Mouse (Mus musculus) limb, embryonic 12.5 days (tissue): Measurements from ENCODE around the gene Hmcn2. TPM values are rescaled to one million over a fixed set of nuclear protein-coding genes. Genes with fewer than 3 reads are reported as not detected.
A peak's percentile ranks its signal among the peaks of the same experiment; 100 is the strongest.

ENCODE experiments used
- ATAC-seq: fragments of 200-750 bp; cut with Nextera tagmentation; 2 replicates; pipeline ENCODE4 v1.8.0; 2017; ENCODE audit warnings: low read depth, moderate TSS enrichment; ENCODE audit not compliant: insufficient number of reproducible peaks, insufficient read depth, low FRiP score, low TSS enrichment
- H3K27ac ChIP-seq: fragments of 300-500 bp; sonication (generic); 2 replicates; pipeline ENCODE4 v1.5.1; 2016; ENCODE audit warnings: mild to moderate bottlenecking, moderate library complexity
- H3K27me3 ChIP-seq: fragments of 300-500 bp; sonication (generic); 2 replicates; pipeline ENCODE4 v1.6.1; 2016; ENCODE audit warnings: mild to moderate bottlenecking, moderate library complexity
- H3K36me3 ChIP-seq: fragments of 300-500 bp; sonication (generic); 2 replicates; pipeline ENCODE4 v1.6.1; 2016; ENCODE audit warnings: mild to moderate bottlenecking, moderate library complexity
- H3K4me1 ChIP-seq: fragments of 300-500 bp; sonication (generic); replicated peaks from 2 replicates; pipeline ENCODE4 v1.6.1; 2016
- H3K4me2 ChIP-seq: fragments of 300-500 bp; sonication (generic); 2 replicates; pipeline ENCODE4 v1.6.1; 2016; ENCODE audit warnings: mild to moderate bottlenecking, moderate library complexity
- H3K4me3 ChIP-seq: fragments of 300-500 bp; sonication (generic); replicated peaks from 2 replicates; pipeline ENCODE4 v1.5.1; 2016; ENCODE audit warnings: mild to moderate bottlenecking
- H3K9ac ChIP-seq: fragments of 300-500 bp; sonication (generic); replicated peaks from 2 replicates; pipeline ENCODE4 v1.6.1; 2016; ENCODE audit warnings: mild to moderate bottlenecking, moderate library complexity
- H3K9me3 ChIP-seq: fragments of 300-500 bp; sonication (generic); 2 replicates; pipeline ENCODE4 v1.6.1; 2016; ENCODE audit warnings: mild to moderate bottlenecking, moderate library complexity
- whole genome bisulfite sequencing: fragments of 180-500 bp; shearing (Covaris S2); methylation state at CpG from one replicate; pipeline ENCODE4 v1.1.7; 2016; 5-methylcytosine and 5-hydroxymethylcytosine counted together
- polyA plus RNA-seq: library from polyadenylated mRNA; unstranded; fragments of >200 nt; fragmentation: Nextera tagmentation; extraction: Ambion mirVana; gene quantifications from 2 replicates; pipeline ENCODE4 v1.2.1, GENCODE M21; 2016

The Hmcn2 gene
- polyA plus RNA-seq, 1 experiment from 2014 or later, result not detected

GRCm38 (mm10) chr2:31499327-31500291, 185.4 kb downstream of the Hmcn2 start:
- ATAC-seq, result no peak
- WGBS, result 20% methylated on average over 21 of the region's 21 CpGs
- Histone ChIP-seq H3K9ac (no peak overlapping the region), H3K27me3 (peaks cover 67% of the 10 kb centered on the region), H3K9me3 (no peaks in the 10 kb centered on the region), H3K4me3 (no peak overlapping the region), H3K36me3 (no peaks in the 10 kb centered on the region), H3K4me2 (0 out of 2 replicates have a peak overlapping the region, but pooled peaks have one; percentile 10), H3K4me1 (peaks cover 53% of the 10 kb centered on the region), H3K27ac (no peak overlapping the region)

GRCm38 (mm10) chr2:31500292-31501204, 186.3 kb downstream of the Hmcn2 start:
- peaks cover 70% of the 10 kb centered on the region for H3K27me3 ChIP-seq
- no peaks in the 10 kb centered on the region for H3K9me3 ChIP-seq
- H3K4me1 ChIP-seq, result peaks cover 63% of the 10 kb centered on the region
- H3K4me3 ChIP-seq, result no peak overlapping the region
- H3K36me3 ChIP-seq, result no peaks in the 10 kb centered on the region
- 53% methylated on average over 24 of the region's 24 CpGs for WGBS
- H3K27ac ChIP-seq, result no peak overlapping the region
- no peak overlapping the region for H3K9ac ChIP-seq
- H3K4me2 ChIP-seq, result 0 out of 2 replicates have a peak overlapping the region, but pooled peaks have one; percentile 10
- no peak for ATAC-seq

DNA sequence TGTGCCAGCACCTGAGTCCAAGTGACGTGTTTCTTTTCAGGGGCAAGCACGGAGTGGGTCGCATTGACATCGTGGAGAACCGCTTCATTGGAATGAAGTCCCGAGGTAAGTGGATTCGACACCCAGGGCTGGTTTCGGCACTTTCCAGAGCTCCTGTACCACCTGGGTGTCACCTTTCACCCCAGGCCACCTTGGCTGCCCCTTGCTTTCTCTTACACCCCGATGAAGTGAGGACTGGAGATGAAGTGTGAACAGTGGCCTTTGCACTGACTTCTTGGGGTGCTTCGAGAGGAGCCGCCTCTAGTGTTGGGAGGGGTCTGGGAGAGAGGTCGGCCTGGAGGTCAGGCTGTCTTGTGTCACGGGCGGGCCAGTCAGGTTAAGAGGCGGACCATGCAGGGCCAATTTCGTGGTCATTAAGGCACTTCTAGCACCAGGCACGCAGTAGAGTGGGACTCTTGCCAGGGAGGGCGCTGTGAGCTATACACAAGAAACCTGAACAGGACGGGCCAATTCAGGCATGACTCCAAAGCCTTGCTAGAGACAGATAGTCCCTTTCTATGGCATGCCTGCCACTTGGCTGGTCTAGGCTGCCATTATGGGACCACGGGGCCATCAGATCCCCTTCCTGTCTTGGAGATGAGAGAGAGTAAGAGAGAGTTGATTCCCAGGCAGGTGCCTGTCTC, 187.4 kb downstream of the Hmcn2 start:
- Histone ChIP-seq H3K9ac (no peak overlapping the region), H3K27me3 (peaks cover 70% of the 10 kb centered on the region), H3K27ac (no peak overlapping the region), H3K4me3 (no peak overlapping the region), H3K36me3 (no peaks in the 10 kb centered on the region), H3K4me1 (peaks cover 57% of the 10 kb centered on the region), H3K9me3 (no peaks in the 10 kb centered on the region), H3K4me2 (no peak overlapping the region)
- 49% methylated on average over 20 of the region's 20 CpGs for WGBS
- no peak for ATAC-seq

GRCm38 (mm10) chr2:31502616-31503522, 188.7 kb downstream of the Hmcn2 start:
- Histone ChIP-seq H3K9me3 (no peaks in the 10 kb centered on the region), H3K27me3 (peaks cover 66% of the 10 kb centered on the region), H3K4me3 (no peak overlapping the region; the same call in 1 of the 2 replicates), H3K4me1 (peaks cover 45% of the 10 kb centered on the region), H3K9ac (no peak overlapping the region), H3K36me3 (no peaks in the 10 kb centered on the region), H3K27ac (no peak overlapping the region), H3K4me2 (no peak overlapping the region)
- ATAC-seq, result no peak
- 61% methylated on average over 15 of the region's 15 CpGs for WGBS

DNA sequence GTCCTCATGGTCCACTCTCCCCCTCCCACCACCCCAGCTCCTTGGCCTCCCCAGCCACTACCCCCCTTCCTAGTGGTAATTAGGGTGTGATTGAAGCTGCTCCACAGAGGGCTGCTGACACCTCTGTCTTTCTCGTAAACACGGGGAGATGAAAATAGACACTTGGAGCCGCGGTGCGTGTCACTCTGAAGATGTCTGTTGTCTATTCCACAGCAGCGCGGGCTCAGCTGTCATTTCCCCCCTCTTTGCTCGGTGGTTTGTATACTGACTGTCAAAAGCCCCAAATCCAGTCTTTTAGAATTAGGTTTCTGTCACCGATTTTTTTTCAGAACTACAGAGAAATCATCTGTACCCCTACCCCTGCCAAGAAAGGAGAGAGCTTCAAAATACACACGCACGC, 191.3 kb downstream of the Hmcn2 start:
- ATAC-seq, result no peak
- Histone ChIP-seq H3K27ac (no peak overlapping the region), H3K27me3 (peaks cover 43% of the 10 kb centered on the region), H3K36me3 (no peaks in the 10 kb centered on the region), H3K4me2 (no peak overlapping the region), H3K9me3 (no peaks in the 10 kb centered on the region), H3K4me3 (no peak overlapping the region), H3K9ac (no peak overlapping the region), H3K4me1 (peaks cover 33% of the 10 kb centered on the region)
- WGBS, result 44% methylated on average over 11 of the region's 11 CpGs

- peaks cover 31% of the 10 kb centered on the region for H3K4me1 ChIP-seq
- no peak overlapping the region for H3K4me3 ChIP-seq
- no peak for ATAC-seq
- H3K9me3 ChIP-seq, result no peaks in the 10 kb centered on the region
- no peak overlapping the region for H3K4me2 ChIP-seq
- 92% methylated on average over 6 of the region's 6 CpGs for WGBS
- H3K27ac ChIP-seq, result no peak overlapping the region
- no peaks in the 10 kb centered on the region for H3K36me3 ChIP-seq
- H3K9ac ChIP-seq, result no peak overlapping the region
- peaks cover 11% of the 10 kb centered on the region for H3K27me3 ChIP-seq
Observed at GRCm38 (mm10) chr2:31508851-31509250, 194.6 kb downstream of the Hmcn2 start.

Other genes with a start within 250 kb of the Hmcn2 start
- gene Fnbp1, start 172.4 kb upstream of the Hmcn2 start, polyA plus RNA-seq, result 15.3 and 19.8 TPM in 2 replicates
- gene Gpr107, start 162.1 kb upstream of the Hmcn2 start, polyA plus RNA-seq, result 36.4 and 38.9 TPM in 2 replicates
- gene Ncs1, start 68.6 kb upstream of the Hmcn2 start, polyA plus RNA-seq, result 53.6 and 54.4 TPM in 2 replicates
- gene Ass1, start 155.8 kb downstream of the Hmcn2 start, polyA plus RNA-seq, result 5.5 and 6.5 TPM in 2 replicates